24 mouse cellular contexts compared by ENCODE assay signal in the genomic region with DNA sequence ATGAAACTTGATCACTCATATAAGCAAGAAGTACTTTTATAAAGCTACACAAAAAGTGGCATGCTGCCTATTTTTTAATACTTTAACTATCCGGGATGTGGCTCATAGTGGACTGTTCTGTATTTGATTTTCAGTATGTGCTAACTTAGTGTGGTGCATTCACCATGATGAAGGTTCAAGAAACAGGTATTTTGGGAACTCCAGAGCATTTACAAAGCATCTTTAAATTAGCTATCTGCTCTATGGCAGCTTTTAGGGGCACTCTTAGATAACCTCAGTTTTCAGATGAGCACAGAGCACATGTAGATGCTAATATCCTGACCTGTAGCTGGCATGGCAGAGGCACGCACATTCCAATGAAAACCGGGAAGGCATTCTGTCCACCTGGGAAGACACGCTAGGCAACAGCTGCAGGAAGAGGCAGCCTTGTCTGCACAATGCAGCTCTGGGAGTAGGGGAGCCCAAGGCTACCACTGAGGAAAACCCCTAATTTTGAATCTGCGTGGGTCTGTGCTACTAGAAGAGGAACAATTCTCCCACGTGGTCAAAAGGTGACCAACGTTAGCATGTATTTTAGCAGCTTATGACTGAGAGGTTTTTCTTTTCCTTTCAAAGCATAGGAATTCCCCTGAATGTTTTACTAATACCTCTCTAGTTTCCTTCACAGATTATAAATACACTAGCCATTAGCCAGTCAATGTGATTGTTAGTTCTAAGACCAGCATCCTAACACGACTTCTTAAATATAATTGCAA.
DNase-seq lines count a peak whose midpoint lies in the region; ATAC-seq lines count a peak whose summit lies in the region.
"Had no signal": no experiment of that assay in that cellular context is flagged by ENCODE, and none has a peak within 500 bp of the region (broad histone marks: within the 10 kb centered on the region; RNA-seq: fewer than 3 reads in every experiment).

No protein-coding gene starts in this region.

- no peaks in the 10 kb centered on the region for H3K9me3 ChIP-seq in forebrain, embryonic 15.5 days
- H3K9me3 ChIP-seq in forebrain, embryonic 10.5 days = no peaks in the 10 kb centered on the region
- H3K9me3 ChIP-seq in midbrain, embryonic 14.5 days (ENCODE audit: control insufficient read depth, low read length) = no peaks in the 10 kb centered on the region
- H3K9me3 ChIP-seq in midbrain, embryonic 15.5 days = no peaks in the 10 kb centered on the region
- H3K9me3 ChIP-seq: G1E; kidney, embryonic 15.5 days; liver, embryonic 13.5 days; megakaryocyte, embryonic 14.5 days; neural tube, embryonic 13.5 days had no signal

- 85% methylated on average over 8 of the region's 8 CpGs for WGBS in forebrain, embryonic 15.5 days
- WGBS in forebrain, embryonic 10.5 days = 86% methylated on average over 8 of the region's 8 CpGs
- WGBS in midbrain, embryonic 14.5 days = 84% methylated on average over 8 of the region's 8 CpGs
- 78% methylated on average over 8 of the region's 8 CpGs for WGBS in midbrain, embryonic 15.5 days

- no peak overlapping the region for H3K4me3 ChIP-seq in forebrain, embryonic 15.5 days
- no peak overlapping the region for H3K4me3 ChIP-seq in forebrain, embryonic 10.5 days
- H3K4me3 ChIP-seq in midbrain, embryonic 14.5 days (replicated peaks; ENCODE audit: low read depth, low read length) = no peak overlapping the region
- H3K4me3 ChIP-seq in midbrain, embryonic 15.5 days = no peak overlapping the region
- H3K4me3 ChIP-seq: kidney, embryonic 15.5 days; liver, embryonic 13.5 days; megakaryocyte, embryonic 14.5 days; neural tube, embryonic 13.5 days had no signal

- H3K27ac ChIP-seq in forebrain, embryonic 15.5 days (replicated peaks) = peak overlapping the region; percentile 37; the same call in 1 of the 2 replicates
- H3K27ac ChIP-seq in forebrain, embryonic 10.5 days = no peak overlapping the region
- 0 out of 2 replicates have a peak overlapping the region, but pooled peaks have one; percentile 13 for H3K27ac ChIP-seq in midbrain, embryonic 14.5 days (replicated peaks; ENCODE audit: low read depth, low read length)
- H3K27ac ChIP-seq in midbrain, embryonic 15.5 days = no peak overlapping the region; the same call in 1 of the 2 replicates
- H3K27ac ChIP-seq: hindbrain, postnatal 0 days; kidney, embryonic 15.5 days; liver, embryonic 13.5 days; neural tube, embryonic 13.5 days had no signal

- no peaks in the 10 kb centered on the region for H3K27me3 ChIP-seq in forebrain, embryonic 15.5 days
- H3K27me3 ChIP-seq in forebrain, embryonic 10.5 days (ENCODE audit: poor library complexity, severe bottlenecking) = no peaks in the 10 kb centered on the region
- H3K27me3 ChIP-seq in midbrain, embryonic 14.5 days (ENCODE audit: control insufficient read depth, insufficient read depth, low read length) = no peaks in the 10 kb centered on the region
- no peaks in the 10 kb centered on the region for H3K27me3 ChIP-seq in midbrain, embryonic 15.5 days (replicated peaks)
- H3K27me3 ChIP-seq: kidney, embryonic 15.5 days; liver, embryonic 13.5 days; megakaryocyte, embryonic 14.5 days; neural tube, embryonic 13.5 days had no signal

- ATAC-seq in forebrain, embryonic 15.5 days (replicated peaks) = no peak
- no peak for ATAC-seq in midbrain, embryonic 14.5 days (ENCODE audit: low FRiP score, low TSS enrichment)
- ATAC-seq in midbrain, embryonic 15.5 days (replicated peaks) = no peak
- ATAC-seq in activated CD4-positive, CD25-positive, alpha-beta regulatory T cell, adult 4 months = peak; percentile 68
- ATAC-seq: forebrain, postnatal 0 days; hindbrain, postnatal 0 days; intestine, postnatal 0 days; lung, postnatal 0 days had no signal

- DNase-seq in forebrain, embryonic 10.5 days (ENCODE audit: extremely low spot score, low spot score) = no peak
- no peak for DNase-seq in midbrain, embryonic 14.5 days
- no peak for DNase-seq in gastrocnemius, postnatal 10 days
- no peak for DNase-seq in heart, adult 9 months (ENCODE audit: low spot score in 2 of 2)
- DNase-seq: cerebellum, adult 8-10 months; cerebellum, postnatal 36 days; forebrain, postnatal 0 days; heart, postnatal 14 days; kidney, postnatal 25 days; left cerebral cortex, postnatal 4 days; liver, embryonic 13.5 days; lung, adult 18-20 months; lung, postnatal 4 days; thymus, postnatal 14 days had no signal

- no peak overlapping the region for H3K9ac ChIP-seq in forebrain, embryonic 15.5 days (replicated peaks)
- H3K9ac ChIP-seq in midbrain, embryonic 14.5 days (replicated peaks; ENCODE audit: low read length) = no peak overlapping the region
- no peak overlapping the region for H3K9ac ChIP-seq in midbrain, embryonic 15.5 days
- H3K9ac ChIP-seq: forebrain, postnatal 0 days; kidney, embryonic 15.5 days; liver, embryonic 13.5 days; neural tube, embryonic 13.5 days had no signal

- H3K4me1 ChIP-seq in forebrain, embryonic 15.5 days = peaks cover 49% of the 10 kb centered on the region
- H3K4me1 ChIP-seq in forebrain, embryonic 10.5 days = peaks cover 23% of the 10 kb centered on the region
- H3K4me1 ChIP-seq in midbrain, embryonic 14.5 days (ENCODE audit: control insufficient read depth, insufficient read depth, low read length) = peaks cover 9% of the 10 kb centered on the region
- H3K4me1 ChIP-seq in midbrain, embryonic 15.5 days = peaks cover 9% of the 10 kb centered on the region; the same call in 1 of the 2 replicates
- H3K4me1 ChIP-seq: kidney, embryonic 15.5 days; liver, embryonic 13.5 days had no signal

- H3K4me2 ChIP-seq in forebrain, embryonic 15.5 days (replicated peaks) = no peak overlapping the region
- H3K4me2 ChIP-seq in midbrain, embryonic 14.5 days (ENCODE audit: low read length) = no peak overlapping the region
- H3K4me2 ChIP-seq in midbrain, embryonic 15.5 days = no peak overlapping the region
- H3K4me2 ChIP-seq: kidney, embryonic 15.5 days; liver, embryonic 13.5 days; neural tube, embryonic 13.5 days had no signal

- H3K36me3 ChIP-seq in forebrain, embryonic 15.5 days = peaks cover 39% of the 10 kb centered on the region
- peaks cover 24% of the 10 kb centered on the region for H3K36me3 ChIP-seq in forebrain, embryonic 10.5 days (replicated peaks)
- H3K36me3 ChIP-seq in midbrain, embryonic 14.5 days (ENCODE audit: control insufficient read depth, insufficient read depth, low read length) = peaks cover 41% of the 10 kb centered on the region
- H3K36me3 ChIP-seq in midbrain, embryonic 15.5 days (replicated peaks) = peaks cover 6% of the 10 kb centered on the region; the same call in 1 of the 2 replicates
- H3K36me3 ChIP-seq: G1E; kidney, embryonic 15.5 days; liver, embryonic 13.5 days had no signal

Comparison
In these comparisons a context has a peak if more than half of its experiments do, and no peak if none do; other contexts are left out.
1. H3K27ac ChIP-seq: peak in forebrain, embryonic 15.5 days (single experiment) and midbrain, embryonic 14.5 days (single experiment); none in forebrain, embryonic 10.5 days (single experiment) and midbrain, embryonic 15.5 days (single experiment).